Mouse (Mus musculus) testis, postnatal 14 days (tissue): Measurements from ENCODE around the gene Adamts16.

Experiments used
- DNase-seq: peaks from one replicate; pipeline ENCODE4 v3.0.0; 2021; ENCODE audit warnings: low spot score

Gene Adamts16

DNA sequence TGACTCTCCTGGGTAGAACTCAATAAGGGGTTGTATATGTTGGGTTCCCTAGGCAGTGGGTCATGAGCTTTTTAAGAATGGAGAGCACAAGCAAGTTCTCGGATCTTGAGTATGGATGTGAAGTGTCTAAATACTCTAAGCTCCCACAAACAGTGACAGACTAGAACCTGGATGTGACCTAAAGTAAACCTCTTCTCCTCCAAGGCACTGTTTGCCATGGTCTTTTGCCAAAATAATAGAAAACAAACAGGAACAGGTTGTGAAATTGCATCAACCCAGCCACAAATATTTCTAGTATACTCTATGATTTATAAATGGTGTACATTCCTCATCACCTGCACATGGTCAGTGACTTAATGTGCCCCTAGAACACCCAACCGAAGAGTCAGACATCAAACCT lies 79.0 kb downstream of the Adamts16 start:
- DNase-seq, result no peak

GRCm38 (mm10) chr13:70761312-70761711 lies 80.3 kb downstream of the Adamts16 start:
- DNase-seq, result no peak

DNA sequence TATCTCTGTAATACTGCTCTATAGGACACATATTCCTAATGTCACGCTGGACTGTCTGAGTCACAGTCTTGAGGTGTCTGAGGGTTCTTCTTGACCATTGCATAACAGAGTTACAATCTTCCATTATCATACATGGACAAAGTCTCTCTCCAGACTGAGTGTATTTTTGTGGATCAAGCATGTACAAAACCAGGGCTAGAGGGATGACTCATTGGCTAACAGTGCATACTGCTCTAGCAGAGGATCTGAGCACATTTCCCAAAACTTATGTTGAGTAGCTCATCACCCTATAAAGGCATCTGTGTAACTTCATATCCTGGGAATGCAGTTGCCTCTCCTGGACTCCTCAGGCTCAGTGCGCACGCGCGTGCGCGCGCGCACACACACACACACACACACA lies 81.4 kb downstream of the Adamts16 start:
- DNase-seq, result no peak

DNA sequence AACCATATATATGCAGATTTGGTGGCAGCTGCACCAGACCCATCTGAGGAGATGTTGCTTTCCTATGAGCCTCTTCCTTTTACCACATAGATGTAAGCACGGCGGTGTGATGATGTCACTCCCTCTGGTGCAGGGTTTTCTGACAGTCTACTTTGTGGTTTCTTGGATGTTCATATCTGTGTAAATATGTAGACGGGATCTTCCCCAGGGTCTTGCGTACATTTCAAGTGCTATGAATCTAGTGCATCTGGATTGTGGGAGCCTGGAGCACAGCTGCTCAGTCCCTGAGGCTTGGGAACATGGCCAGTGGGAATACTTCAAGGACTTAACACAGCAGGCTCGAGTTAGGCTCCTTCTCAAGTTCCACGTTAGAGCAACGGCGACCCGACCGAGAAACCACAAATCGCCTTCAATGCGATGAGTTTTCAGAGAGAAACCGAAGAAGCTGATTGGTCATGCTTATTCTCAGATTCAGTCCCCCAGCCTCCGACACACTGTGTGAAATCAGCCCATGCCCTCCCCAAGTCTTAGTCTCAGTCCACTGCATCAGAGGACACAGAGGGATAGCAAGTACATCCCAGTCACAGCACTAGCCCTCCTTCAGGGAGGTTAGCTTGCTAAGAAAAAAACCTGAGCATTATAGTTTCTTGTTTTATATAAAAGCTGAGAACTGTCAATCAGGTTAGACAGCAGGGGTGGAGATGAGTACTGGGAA lies 95.2 kb downstream of the Adamts16 start:
- DNase-seq, result no peak

DNA sequence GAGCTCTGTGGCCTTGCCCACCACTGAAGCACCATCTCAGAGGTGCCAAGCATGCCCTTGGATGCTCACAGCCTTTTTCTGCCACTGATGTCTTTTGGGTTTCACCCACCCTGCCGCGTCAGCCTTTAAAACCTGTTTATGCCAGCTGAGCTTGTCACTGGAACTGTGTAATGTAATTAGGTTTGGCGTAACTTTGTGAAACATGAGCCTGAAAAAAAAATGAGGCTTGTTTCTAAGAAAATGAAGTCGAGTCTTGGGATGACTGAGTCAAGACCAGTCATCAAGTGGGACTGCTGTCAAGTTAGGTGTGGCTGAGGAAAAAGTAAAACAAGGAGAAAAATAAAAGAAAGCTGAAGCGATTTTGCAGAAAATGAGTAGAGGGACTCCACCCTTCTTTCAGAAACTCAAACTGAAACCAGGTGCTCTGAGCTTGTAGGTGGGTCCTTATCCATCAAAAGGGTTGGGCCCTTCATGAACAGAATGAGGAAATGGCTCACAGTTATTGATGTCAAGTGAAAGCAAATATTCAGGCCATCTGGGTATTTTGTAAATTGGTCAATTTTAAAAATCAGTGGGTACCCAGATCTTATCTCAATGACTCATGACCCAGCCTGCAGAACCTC lies 97.1 kb downstream of the Adamts16 start:
- DNase-seq, result no peak

GRCm38 (mm10) chr13:70742693-70743092 lies 98.9 kb downstream of the Adamts16 start:
- DNase-seq, result no peak

DNA sequence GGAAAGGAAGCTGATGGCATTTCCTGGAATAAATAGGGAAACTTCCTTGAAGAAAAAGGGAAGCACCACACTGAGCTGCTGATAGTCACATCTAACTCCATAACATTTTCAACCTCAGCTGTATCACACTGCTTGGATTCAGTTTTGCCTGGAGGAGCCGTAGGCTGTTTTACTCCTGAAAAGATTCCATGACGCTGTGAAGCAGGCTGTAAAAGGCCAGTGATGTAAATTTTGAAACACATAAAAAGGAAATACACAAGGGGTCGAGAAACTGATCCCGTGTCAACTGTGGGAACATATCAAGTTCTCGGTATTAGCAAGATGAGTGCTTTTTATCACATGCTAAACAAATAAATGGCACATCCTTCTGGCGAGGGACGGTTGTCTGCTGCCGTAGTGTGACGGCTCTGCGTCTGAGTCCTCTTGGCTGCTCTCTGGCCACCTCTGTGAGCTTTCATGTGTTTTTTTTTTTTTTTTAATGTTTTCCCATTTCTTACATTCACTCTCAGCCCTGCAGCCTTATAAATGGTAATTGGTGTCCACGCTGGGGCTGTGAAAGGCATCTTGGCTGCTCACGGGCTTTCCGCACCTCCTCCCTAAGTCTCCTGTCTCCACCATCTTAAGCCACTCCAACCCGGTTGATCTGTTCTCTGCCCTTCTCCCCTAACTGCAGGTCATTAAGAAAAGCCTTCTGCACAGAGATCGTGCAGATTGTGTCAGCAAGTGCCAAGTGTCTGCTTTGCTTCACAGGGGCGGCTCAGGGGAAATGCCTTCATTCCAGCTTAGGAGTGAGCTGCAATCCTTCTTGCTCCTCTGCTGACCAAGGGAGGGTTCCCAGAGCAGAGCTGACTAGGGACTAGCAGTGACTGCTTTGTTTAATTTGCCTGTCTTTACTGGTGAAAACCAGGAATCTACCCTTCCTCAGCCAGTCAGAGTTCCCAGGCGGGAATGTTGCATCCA lies 101.0 kb downstream of the Adamts16 start:
- DNase-seq, result no peak

DNA sequence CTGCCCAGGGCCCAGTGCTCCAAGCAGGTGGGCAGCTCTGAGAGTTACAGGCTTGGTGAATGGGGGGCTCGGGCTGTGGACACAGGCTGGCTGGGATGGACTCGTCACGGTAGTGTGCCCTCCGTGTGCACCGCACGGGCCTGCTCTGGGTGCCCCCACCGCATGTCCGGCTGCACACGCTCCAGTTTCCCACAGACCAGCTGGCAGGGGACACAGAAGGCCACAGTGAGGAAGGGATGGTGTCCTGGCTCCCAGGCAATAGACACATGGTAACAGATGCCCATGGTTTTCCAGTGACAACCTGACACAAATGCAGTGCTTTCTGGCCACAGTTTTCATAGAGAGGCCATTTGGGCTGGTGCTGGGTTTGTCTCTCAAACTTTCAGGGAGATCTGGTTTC lies 102.8 kb downstream of the Adamts16 start:
- no peak for DNase-seq

- no peak for DNase-seq
Measured at GRCm38 (mm10) chr13:70736409-70736808, 105.2 kb downstream of the Adamts16 start.

DNA sequence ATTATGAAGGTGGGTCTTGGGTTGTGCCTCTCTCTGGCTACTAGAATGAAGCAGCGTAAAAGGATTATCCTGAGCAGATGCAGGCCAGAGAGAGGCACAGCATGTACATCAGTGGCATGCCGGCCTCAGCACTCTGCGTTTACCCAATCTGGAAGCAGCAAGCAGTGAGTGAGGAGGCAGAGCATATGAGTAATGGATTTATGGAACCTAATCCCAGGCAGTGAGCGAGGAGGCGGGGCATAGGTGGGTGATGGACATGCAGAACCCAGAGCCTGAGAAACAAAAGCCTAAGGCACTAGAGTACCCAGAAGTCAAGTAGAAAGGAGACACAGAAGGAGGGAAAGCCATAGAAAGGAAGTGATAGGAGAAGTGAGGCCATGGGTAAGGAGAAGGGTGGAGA lies 107.0 kb downstream of the Adamts16 start:
- no peak for DNase-seq

DNA sequence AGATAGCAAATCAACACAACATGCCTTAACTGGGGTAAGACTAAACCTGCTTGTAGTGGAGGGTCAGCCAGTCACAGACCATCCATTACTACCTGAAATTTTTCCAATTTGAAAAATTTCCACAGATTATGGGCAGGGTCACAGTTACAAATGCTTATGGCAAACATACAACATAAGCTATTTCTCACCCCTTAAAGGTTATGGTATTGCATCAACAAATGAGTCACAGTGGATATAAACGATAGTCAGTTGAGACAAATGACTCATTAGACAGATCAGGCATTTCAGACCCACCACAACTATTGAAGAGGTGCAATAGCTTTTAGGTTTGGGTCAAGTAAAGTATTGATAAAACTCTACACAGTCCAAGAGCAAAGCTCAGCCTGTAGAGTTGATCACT lies 107.7 kb downstream of the Adamts16 start:
- no peak for DNase-seq

DNA sequence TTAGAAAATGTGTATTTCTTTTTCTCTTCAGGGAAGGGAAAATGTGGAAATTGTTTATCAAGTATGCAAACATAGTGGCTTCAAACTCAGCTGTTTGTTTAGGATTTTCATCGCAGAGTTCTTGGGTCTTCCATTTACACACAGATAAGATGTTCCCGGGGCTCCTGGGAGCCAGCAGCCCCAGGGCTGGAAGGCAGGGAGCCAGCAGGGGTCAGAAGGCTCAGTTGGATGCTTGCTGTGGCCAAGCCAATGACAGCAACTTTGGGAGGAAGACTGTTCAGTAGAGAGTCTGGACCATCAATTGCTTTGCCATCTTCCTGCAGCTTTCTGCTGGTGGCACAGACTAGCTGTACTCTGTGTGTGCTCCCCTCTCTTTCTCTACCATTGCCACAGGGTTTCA lies 108.4 kb downstream of the Adamts16 start:
- no peak for DNase-seq

GRCm38 (mm10) chr13:70732781-70733180 lies 108.8 kb downstream of the Adamts16 start:
- no peak for DNase-seq

GRCm38 (mm10) chr13:70731349-70731748 lies 110.3 kb downstream of the Adamts16 start:
- DNase-seq, result no peak

DNA sequence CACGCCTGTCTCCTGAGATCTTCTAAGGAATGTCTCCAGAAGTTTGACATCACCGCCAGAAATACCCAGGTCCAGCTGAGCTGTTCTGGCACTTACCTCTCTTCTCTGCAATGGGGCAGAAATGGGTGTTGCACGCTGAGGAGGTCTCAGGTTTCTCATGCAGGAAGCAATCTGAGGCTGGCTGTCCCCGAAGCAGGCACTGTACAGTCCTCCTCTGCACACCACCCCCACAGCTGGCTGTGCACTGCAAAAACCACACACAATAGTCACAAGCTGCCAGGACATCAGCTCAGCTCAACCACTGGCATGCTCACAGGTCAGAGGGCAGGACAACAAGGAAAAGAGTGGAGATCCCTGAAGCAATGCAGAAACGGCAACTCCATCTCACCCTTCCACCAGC lies 111.6 kb downstream of the Adamts16 start:
- DNase-seq, result no peak

DNA sequence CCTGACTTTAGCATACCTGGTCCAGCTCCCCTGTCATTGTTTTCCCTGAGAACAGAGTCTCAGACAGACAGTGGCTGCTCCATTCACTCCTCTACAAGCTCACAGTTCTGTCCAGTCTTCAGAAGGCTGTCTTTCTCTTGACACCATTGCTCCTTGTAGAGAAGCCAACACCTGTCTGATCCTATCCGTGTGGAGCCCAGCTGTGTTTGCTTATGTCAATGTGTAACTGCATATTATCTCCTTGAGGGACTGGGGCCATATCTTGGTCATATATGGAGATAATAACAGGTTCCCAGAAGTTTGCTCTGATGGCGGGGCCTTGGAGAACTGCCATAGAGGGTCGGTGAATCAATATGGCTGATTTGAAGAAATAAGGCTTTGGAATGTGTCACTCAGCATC lies 115.4 kb downstream of the Adamts16 start:
- DNase-seq, result no peak

DNA sequence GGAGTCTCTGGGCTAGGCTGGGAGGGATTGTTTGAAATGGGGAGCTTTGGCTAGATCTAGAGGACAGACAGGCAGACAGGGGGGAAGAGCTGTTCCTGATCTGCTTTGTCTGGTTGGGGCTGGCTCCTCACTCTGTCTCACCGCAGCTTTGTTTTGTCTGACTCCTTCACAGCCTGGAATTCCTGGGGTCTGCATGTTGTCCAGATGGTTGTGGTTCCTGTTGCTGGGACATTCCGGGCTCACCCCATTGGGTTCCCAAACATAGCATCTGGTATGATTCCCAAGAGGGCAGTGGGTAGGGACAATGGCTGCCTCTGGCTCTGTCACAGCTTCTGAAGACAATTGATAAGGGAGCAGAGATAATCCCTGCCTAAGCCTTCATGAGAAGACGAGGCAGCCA lies 117.0 kb downstream of the Adamts16 start:
- DNase-seq, result no peak

DNA sequence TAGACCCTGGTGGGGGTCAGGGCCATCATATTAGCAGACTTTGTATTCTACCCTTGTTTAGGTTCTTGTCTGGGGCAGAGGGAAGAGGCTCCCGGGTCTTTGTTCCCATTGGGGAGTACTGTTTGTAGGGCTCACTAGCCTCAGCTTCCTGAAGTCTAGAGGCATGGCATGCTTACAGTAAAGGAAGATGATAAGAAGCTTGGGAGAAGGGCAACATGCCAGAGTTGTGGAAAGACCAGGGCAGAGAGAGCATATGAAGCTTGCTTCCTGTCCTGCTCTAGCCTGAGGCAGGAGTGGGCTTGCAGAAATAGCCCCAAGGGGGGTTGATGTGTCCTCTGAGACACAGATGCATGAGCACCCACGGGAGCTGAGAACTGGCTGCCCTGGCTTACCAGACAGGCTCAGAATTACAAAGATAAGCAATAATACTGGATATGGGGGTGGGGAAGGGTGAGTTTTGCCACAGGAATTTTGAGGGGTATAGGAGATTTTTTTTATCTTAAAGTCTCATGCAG lies 117.4 kb downstream of the Adamts16 start:
- no peak for DNase-seq

GRCm38 (mm10) chr13:70719994-70720393 lies 121.6 kb downstream of the Adamts16 start:
- DNase-seq, result no peak

DNA sequence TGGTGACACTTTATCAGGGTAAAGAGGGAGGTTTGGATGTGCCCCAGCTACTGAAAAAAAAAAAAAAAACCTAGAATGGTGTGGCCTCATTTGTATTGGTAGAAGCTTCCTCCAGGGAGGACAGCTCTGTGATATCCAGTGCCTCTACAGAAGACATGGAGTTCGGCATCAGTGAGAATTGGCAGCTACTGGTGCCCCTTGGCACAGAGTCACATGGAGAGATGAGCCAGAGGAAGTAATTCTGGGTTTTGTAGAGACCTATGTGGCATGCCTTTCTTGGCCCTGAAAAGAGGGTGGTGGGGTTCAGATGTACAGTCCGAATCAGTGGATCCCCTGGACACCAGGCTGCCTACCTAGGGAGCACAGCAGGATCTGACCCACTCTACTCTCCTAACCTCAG lies 122.8 kb downstream of the Adamts16 start:
- no peak for DNase-seq

- DNase-seq, result no peak
Measured at GRCm38 (mm10) chr13:70716022-70716421, 125.6 kb downstream of the Adamts16 start.

- no peak for DNase-seq
Measured at GRCm38 (mm10) chr13:70714081-70714775, 127.4 kb downstream of the Adamts16 start.
